Mouse (Mus musculus): ENCODE measurements at regions not wholly inside any gene's neighbourhood (a gene's known extent, or its start where the extent isn't known, plus 50 kb on each side); places are given as distances from the start of the nearest gene placed in this dataset.
A peak's percentile ranks its signal among the peaks of the same experiment; 100 is the strongest.

DNA sequence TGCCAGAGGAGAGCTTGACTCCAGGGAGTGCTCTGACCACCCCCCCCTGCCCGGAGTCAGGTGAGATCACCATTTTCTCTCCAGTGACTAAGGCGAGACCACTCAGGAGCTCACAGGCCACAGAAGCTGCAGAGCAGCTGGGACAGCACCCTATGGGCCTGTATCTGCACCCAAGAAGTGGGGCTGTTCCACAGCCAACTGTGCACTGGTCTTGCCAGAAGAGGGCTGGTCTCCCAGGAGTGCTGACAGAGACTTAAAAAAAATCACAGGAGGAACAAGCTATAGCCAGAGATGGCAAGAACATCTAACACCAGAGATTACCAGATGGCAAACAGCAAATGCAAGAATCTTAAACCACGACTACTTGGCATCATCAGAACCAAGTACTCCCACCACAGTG is 437.0 kb upstream of the Slc5a7 start:
- H3K4me1 ChIP-seq (ENCODE audit: control insufficient read depth in 1 of 2, insufficient read depth in 2 of 2, low read length in 2 of 2), result no peaks in the 10 kb centered on the region
- no peaks in the 10 kb centered on the region for H3K27me3 ChIP-seq (ENCODE audit: control insufficient read depth in 1 of 2, insufficient read depth in 2 of 2, low read length in 2 of 2)
- no peaks in the 10 kb centered on the region for H3K36me3 ChIP-seq (ENCODE audit: control insufficient read depth in 1 of 2, insufficient read depth in 2 of 2, low read length in 2 of 2)
- H3K4me3 ChIP-seq (ENCODE audit: control insufficient read depth in 1 of 2, insufficient read depth in 1 of 2, low read depth in 2 of 2, low read length in 2 of 2), result no peak overlapping the region
- H3K9me3 ChIP-seq (replicated peaks; ENCODE audit: insufficient read depth, low read length), result no peaks in the 10 kb centered on the region
- TF ChIP-seq POLR2AphosphoS2 (IDR thresholded peaks at IDR 0.05; ENCODE audit: low read length) (no peak), SMC3 (IDR thresholded peaks at IDR 0.05; ENCODE audit: low read depth, low read length) (no peak), TAL1 (IDR thresholded peaks at IDR 0.05; ENCODE audit: low read length) (no peak), GATA1 (IDR thresholded peaks at IDR 0.05; ENCODE audit: low read depth, low read length) (no peak), HCFC1 (IDR thresholded peaks at IDR 0.05; ENCODE audit: low read depth, low read length) (no peak), USF1 (IDR thresholded peaks at IDR 0.05; ENCODE audit: low read depth, low read length) (no peak), MAZ (IDR thresholded peaks at IDR 0.05; ENCODE audit: low read depth, low read length) (no peak)
- no peaks in the 10 kb centered on the region for H3K79me2 ChIP-seq (ENCODE audit: control insufficient read depth, insufficient read depth, low read length, poor library complexity)
- no peak overlapping the region for H3K27ac ChIP-seq (ENCODE audit: control insufficient read depth, low read depth, low read length)
- no peak overlapping the region for H3K9ac ChIP-seq (ENCODE audit: control insufficient read depth, low read depth, low read length, poor library complexity, severe bottlenecking)
- DNase-seq (ENCODE audit: low read depth, low spot score), result no peak

DNA sequence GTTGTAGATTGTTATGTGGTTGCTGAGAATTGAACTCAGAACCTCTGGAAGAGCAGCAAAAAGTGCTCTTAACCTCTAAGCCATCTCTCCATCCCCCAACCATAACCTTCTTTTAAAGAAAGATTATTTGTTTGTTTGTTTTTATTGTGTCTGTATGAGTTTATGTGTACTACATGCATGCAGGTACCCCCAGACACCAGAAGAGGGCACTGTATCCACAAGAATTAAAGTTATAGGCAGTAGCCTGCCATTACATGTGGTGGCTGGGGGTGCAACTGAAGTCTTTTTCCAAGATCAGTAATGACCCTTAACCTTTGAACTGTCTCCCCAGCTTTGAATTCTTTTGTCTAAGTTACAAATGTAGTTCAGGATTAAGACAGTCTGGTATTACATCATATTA is 428.8 kb upstream of the Slc5a7 start:
- Histone ChIP-seq H3K27me3 (ENCODE audit: control insufficient read depth in 1 of 2, insufficient read depth in 2 of 2, low read length in 2 of 2) (no peaks in the 10 kb centered on the region), H3K4me1 (ENCODE audit: control insufficient read depth in 1 of 2, insufficient read depth in 2 of 2, low read length in 2 of 2) (no peaks in the 10 kb centered on the region), H3K36me3 (ENCODE audit: control insufficient read depth in 1 of 2, insufficient read depth in 2 of 2, low read length in 2 of 2) (no peaks in the 10 kb centered on the region), H3K9ac (ENCODE audit: control insufficient read depth, low read depth, low read length, poor library complexity, severe bottlenecking) (no peak overlapping the region), H3K27ac (ENCODE audit: control insufficient read depth, low read depth, low read length) (no peak overlapping the region), H3K79me2 (ENCODE audit: control insufficient read depth, insufficient read depth, low read length, poor library complexity) (no peaks in the 10 kb centered on the region), H3K9me3 (replicated peaks; ENCODE audit: insufficient read depth, low read length) (no peaks in the 10 kb centered on the region), H3K4me3 (ENCODE audit: control insufficient read depth in 1 of 2, insufficient read depth in 1 of 2, low read depth in 2 of 2, low read length in 2 of 2) (no peak overlapping the region)
- TF ChIP-seq ZMIZ1 (IDR thresholded peaks at IDR 0.05; ENCODE audit: low read depth, low read length), result no peak
- TF ChIP-seq CTCF (IDR thresholded peaks at IDR 0.05 in 2 of 3, conservative IDR thresholded peaks at IDR 0.05 in 1 of 3; ENCODE audit: control insufficient read depth in 1 of 3, insufficient read depth in 1 of 3, low read depth in 2 of 3, low read length in 3 of 3, poor library complexity in 1 of 3, severe bottlenecking in 1 of 3), result peak in 2 of 3 experiments; percentile 3 to 11; a peak in 1 of 6 replicates
- peak; percentile 4 for DNase-seq (ENCODE audit: low read depth, low spot score)

DNA sequence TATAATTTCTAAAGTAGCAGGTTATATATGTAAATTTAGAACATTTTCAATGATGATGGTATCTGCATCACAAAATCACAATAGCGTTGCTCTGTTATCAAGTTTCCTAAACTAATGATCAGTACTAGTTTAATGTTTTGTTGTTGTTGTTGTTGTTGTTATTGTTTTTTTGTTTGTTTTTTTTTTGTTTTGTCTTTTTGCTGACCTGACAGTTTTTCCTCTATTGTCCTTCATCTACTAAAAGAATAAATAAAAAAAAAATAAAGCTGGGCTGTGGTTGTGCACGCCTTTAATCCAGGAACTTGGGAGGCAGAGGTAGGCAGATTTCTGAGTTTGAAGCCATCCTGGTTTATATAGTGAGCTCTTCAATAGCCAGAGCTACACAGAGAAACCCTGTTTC is 427.9 kb upstream of the Slc5a7 start:
- Histone ChIP-seq H3K27ac (ENCODE audit: control insufficient read depth, low read depth, low read length) (no peak overlapping the region), H3K4me1 (ENCODE audit: control insufficient read depth in 1 of 2, insufficient read depth in 2 of 2, low read length in 2 of 2) (no peaks in the 10 kb centered on the region), H3K4me3 (ENCODE audit: control insufficient read depth in 1 of 2, insufficient read depth in 1 of 2, low read depth in 2 of 2, low read length in 2 of 2) (no peak overlapping the region), H3K27me3 (ENCODE audit: control insufficient read depth in 1 of 2, insufficient read depth in 2 of 2, low read length in 2 of 2) (no peaks in the 10 kb centered on the region), H3K79me2 (ENCODE audit: control insufficient read depth, insufficient read depth, low read length, poor library complexity) (no peaks in the 10 kb centered on the region), H3K9me3 (replicated peaks; ENCODE audit: insufficient read depth, low read length) (no peaks in the 10 kb centered on the region), H3K36me3 (ENCODE audit: control insufficient read depth in 1 of 2, insufficient read depth in 2 of 2, low read length in 2 of 2) (no peaks in the 10 kb centered on the region), H3K9ac (ENCODE audit: control insufficient read depth, low read depth, low read length, poor library complexity, severe bottlenecking) (no peak overlapping the region)
- no peak for DNase-seq (ENCODE audit: low read depth, low spot score)
- TF ChIP-seq RAD21 (IDR thresholded peaks at IDR 0.05; ENCODE audit: low read depth, low read length), result no peak
- 0 out of 2 replicates have a peak, but pooled peaks have one; percentile 12 for TF ChIP-seq MAFK (IDR thresholded peaks at IDR 0.05; ENCODE audit: borderline replicate concordance, low read depth, low read length)

Measured in MEL (cell line).